Mouse (Mus musculus) frontal cortex, postnatal 25 days (tissue): ENCODE data around the gene Usp46.
"Not testable (repeated sequence)": the region's sequence is repeated elsewhere in the genome, so short reads cannot be mapped to it uniquely, and the experiment has no call there.

Experiments used
- DNase-seq, 2 experiments: peaks; one replicate each; pipeline ENCODE4 v3.0.0; 2022; ENCODE audit warnings: low spot score in 2 of 2

Gene Usp46

GRCm38 (mm10) chr5:74028221-74028620, 40.0 kb downstream of the Usp46 start:
- no peak for DNase-seq

- DNase-seq, result no peak
Measured at GRCm38 (mm10) chr5:74020506-74020905, 47.7 kb downstream of the Usp46 start.

DNA sequence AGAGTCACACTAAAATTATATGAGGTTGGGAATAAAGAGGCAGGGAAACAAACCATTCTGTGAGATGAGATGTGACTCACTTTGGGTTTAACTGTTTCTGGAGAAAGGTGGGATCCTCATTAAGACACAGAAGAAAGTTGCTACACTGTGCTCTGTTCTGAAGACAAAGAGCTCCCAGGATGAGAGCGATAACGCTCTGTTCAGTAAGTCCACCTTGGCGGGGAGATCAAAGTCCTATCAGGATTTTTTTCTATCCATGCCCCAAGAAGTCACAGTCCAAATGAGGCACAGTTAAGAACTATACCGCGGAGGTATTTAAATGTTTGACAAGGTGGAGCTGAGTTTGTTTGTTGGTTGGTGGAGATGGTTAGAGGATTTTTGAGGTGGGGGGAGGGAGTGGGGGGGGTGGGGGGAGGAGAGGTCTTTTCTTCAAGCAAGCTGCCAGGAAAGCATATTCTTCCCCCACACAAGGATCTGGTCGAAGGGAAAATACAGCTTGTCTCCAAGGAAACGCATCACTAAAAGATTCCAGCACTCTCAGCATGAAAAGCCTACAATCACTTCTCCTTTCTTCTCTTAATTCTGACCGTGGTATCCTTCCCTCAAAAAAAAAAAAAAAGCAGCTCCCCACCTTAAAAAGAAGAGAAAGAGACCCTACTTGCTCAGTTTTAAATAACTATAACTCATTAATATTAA, 49.2 kb downstream of the Usp46 start:
- DNase-seq, result no peak

- no peak for DNase-seq
Measured at GRCm38 (mm10) chr5:74017488-74017887, 50.7 kb downstream of the Usp46 start.

- DNase-seq, result no peak
Measured at GRCm38 (mm10) chr5:74011629-74012028, 56.6 kb downstream of the Usp46 start.

DNA sequence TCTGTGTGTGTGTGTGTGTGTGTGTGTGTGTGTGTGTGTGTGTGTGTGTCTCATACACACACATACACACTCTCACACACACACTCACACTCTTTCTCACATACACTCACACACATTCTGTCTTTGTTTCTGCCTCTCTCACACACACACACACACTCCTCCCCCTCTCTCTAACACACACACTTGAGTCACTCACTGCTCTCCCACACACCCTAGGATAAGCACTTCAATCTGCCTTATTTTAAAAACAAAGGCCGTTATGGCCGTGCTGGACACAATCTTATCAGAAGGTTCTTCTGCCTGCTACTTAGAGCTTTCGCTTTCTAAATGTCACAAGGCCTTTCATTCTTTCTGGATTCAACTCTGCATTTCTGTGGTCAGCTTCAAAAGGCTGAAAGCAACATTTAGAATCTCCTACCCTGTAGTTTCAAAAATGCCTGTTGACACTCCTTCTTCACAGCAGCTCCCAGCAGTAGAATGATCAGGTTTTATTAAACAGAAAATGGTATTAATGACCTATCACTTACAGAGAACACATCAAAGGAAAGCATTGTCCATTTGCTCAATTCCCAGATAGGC, 60.6 kb downstream of the Usp46 start:
- DNase-seq, result no peak

DNA sequence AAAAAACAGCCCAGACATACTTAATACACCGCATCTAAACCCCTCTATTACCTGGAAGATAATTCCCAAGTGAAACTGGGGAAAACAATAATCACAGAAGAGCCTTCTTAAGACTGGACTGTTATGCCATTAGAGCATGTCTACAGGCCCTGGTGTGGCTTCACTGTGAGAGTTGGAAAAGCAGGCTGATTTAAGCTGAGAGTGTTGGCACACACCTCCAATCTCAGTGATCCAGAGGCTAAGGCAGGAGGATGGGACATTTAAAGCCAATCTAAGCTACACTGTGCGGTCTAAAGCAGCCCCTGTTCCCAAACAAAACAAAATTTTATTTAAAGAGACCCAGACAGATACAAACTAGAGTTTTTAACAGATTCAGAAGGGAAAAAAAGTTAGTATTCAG, 62.3 kb downstream of the Usp46 start:
- no peak for DNase-seq

DNA sequence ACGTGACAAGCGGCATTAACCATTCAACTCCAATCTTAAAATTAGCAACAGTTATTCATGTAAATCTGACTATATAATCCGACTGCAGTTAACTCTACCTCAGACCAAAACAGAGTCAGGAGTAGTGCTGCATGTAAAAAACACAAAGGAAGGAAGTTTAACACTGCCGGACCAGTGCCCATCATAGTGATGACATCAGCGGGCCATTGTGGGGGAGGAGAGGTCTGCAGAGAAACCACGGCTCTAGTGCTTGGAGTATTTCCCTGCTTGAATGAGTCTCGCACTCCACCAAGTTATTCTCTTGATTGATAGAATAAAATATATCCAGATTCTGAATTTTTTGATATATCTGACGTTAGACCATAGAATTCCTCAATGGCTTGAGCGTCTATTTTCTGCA, 66.5 kb downstream of the Usp46 start:
- no peak for DNase-seq

- no peak for DNase-seq
Measured at GRCm38 (mm10) chr5:73998966-73999365, 69.3 kb downstream of the Usp46 start.

GRCm38 (mm10) chr5:73994850-73995249, 73.4 kb downstream of the Usp46 start:
- DNase-seq, result no peak

DNA sequence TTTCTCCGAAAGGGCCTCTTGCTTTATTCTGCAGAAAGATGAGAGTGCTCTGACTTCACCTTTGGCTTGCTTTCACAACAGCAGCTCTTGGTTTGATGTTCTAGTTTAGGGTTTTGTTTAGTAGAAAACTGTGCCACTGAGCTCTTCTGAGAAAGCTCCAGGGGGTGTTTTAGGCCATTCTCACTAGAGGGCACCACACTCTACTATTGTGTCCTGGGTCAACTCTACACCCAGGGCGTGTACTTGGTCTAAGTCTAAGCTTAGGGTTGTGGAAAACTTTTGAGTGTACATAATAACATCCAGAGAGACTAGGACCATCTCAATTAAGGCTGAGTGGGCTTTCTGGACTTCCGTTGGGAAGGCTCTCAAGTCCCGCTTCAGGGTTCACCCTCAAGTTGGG, 74.7 kb downstream of the Usp46 start:
- DNase-seq, result no peak

DNA sequence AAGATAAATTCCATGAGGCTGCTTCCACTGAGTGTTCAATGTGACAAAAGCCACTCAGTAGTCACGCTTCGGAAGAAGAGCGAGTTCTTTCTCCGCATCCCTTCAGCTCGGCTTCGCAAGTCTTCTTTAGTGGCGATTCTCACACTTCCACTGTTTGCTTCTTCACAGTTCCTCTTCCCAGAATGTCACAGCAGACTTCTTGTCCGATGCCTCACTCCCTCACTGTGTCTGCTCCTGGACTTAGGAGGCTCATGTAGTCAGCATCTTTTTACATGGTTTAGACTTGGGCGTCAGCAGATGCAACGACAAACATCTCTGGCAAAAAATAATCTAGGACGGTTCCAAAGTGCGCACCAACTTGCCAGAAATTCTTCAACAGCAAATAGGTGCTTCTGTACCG, 75.9 kb downstream of the Usp46 start:
- DNase-seq, result no peak

GRCm38 (mm10) chr5:73989532-73989931, 78.7 kb downstream of the Usp46 start:
- no peak for DNase-seq

DNA sequence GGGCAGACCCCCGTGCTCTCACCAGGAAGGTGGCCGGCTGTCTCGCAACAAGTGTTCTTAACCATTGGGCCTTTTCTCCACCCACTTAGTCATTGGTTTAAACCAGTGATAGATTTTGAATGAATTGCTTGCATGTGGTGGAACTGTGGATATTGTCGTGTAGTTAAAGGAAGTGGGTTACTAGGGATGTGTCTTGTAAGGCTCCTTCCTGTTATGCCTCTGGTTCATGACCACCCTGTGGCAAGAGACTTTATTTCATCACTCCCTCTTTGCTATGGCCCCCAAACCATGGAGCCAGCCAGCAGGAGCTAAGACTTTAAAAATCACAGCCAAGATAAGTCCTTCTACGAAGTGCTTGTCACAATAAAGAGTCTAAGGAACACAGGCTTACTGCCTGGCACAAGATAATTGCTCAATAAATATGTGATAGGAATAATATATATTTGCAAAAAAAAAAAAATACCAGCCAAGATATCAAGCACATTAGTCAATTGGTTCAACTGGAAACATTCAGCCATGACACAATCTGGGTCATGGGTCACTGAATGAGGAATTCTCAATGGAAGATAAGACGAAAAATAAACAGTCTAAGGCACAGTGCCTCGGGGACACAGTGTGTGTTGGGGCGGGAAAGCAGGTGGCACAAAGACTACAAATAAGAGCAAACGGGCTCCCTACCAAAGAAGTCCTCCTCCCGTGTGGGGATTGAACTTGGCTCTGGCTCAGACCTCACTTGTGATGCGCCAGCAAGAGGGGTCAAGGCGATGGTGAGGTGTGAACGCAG, 80.3 kb downstream of the Usp46 start:
- no peak for DNase-seq

GRCm38 (mm10) chr5:73977426-73977825, 90.8 kb downstream of the Usp46 start:
- no peak for DNase-seq

DNA sequence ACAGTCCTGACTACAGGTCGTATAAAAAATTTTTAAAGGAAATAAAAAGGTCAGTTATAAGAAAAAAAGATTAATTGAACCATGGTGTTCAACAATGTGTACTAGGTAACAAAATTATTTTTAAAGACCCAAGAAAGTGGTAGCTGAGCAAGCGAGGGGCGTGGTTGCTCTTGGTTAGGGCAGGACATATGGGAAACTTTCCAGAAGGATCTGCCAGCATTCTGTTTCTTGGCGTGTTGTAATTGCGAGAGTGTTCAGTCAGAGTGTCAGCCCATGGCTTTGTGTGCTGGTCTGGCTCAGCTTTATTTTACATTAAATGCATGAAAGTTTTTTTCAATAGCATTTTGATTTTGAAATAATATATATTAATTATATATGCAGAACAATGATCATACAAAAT, 96.5 kb downstream of the Usp46 start:
- no peak for DNase-seq

DNA sequence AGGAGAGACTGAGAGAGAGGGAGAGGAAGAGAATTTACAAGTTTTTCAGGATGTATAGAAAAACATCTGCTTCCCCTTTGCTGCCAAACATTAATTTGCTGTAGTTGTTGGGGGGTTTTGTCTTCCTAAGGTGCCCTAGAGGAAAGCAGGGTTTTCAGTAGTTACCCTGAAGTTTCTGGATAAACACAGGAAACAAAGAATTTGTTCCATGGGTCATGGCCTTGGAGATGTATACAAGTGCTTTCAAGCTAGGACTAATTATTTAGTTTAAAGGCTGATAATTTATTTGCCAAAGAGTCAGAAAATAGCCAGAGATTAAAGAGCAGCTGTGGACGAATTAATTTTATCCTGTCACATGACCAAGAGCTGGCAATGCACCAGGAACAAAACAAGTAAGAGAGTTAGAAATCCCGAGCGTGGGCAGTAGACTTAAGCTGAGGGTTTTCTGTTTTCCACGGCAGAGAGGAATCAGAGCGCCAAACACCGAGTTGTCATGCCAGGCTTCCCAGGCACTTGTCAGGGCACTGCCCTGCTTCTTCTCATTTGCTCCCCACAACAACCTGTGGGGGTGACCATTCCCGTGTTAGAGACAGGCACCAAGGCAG, 98.1 kb downstream of the Usp46 start:
- DNase-seq, result peak in 1 of 2 experiments; percentile 30

GRCm38 (mm10) chr5:73969338-73969737, 98.9 kb downstream of the Usp46 start:
- DNase-seq, result no peak

GRCm38 (mm10) chr5:73959779-73960178, 108.5 kb downstream of the Usp46 start:
- no peak for DNase-seq

- DNase-seq, result not testable (repeated sequence)
Measured at GRCm38 (mm10) chr5:73958614-73959013, 109.6 kb downstream of the Usp46 start.

- DNase-seq, result no peak
Measured at GRCm38 (mm10) chr5:73958096-73958495, 110.1 kb downstream of the Usp46 start.

DNA sequence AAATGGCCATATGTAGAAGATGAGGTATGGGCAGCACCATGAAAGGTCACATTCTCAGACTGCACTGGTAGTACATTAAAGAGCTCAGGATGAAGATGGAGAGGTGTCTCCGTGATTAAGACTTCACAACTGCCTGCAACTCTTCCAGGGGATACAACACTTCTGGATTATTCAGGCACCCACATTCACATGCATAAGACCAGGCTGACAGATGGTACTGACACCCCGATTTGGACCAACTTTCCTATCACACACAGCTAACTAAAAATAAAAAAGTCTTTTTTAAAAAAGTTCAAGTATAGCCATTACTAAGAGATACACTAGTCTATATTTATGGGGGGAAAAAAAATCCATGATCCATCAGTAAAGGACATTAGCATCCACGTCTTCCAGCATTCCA, 112.5 kb downstream of the Usp46 start:
- no peak for DNase-seq

GRCm38 (mm10) chr5:73955005-73955404, 113.2 kb downstream of the Usp46 start:
- no peak for DNase-seq
